Mouse (Mus musculus): ENCODE data around the gene Rnf31. TPM values are rescaled to one million over a fixed set of nuclear protein-coding genes. Genes with fewer than 3 reads are reported as not detected.
A peak's percentile ranks its signal among the peaks of the same experiment; 100 is the strongest.

Gene Rnf31
- total and polyA plus RNA-seq, 3 experiments = 12.6 to 43.9 (median 34.2) TPM

DNA sequence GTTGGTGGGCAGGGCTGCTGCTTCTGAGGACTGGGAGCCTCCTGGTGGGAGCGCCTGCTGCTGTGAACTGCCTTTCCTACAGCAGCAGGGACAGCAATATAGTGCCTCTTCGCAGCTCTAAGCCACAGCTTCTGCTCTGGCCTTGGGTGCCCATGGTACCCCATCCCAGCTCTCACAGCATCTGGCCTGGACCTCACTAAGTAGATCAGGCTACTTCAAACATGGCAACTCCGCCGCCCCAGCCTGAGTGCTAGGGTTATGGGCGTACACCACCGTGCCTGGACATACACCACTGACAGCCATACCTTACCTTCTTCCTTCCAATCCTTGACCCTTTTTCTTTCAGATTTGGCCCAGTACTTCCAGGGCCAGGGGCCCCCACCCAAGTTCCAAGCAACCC is 16.8 kb downstream of the Rnf31 start:
- Histone ChIP-seq H3K9me3 (replicated peaks) (no peaks in the 10 kb centered on the region), H3K4me1 (ENCODE audit: insufficient read depth, low read depth, low read length) (peaks cover 73% of the 10 kb centered on the region), H3K27me3 (ENCODE audit: insufficient read depth, low read length) (no peaks in the 10 kb centered on the region), H3K4me3 (ENCODE audit: low read depth, low read length) (no peak overlapping the region; the same call in 1 of the 2 replicates), H3K36me3 (replicated peaks) (peaks cover 64% of the 10 kb centered on the region)
- no peak for ATAC-seq (ENCODE audit: extremely low read depth, insufficient number of reproducible peaks, low FRiP score, poor library complexity, severe bottlenecking)
- DNase-seq (ENCODE audit: low spot score) = no peak
- TF ChIP-seq POLR2AphosphoS5 (IDR thresholded peaks at IDR 0.05; ENCODE audit: insufficient replicate concordance, low read depth, low read length) = no peak
- TF ChIP-seq GATA1 (IDR thresholded peaks at IDR 0.05; ENCODE audit: borderline replicate concordance, low read length) = no peak
- TF ChIP-seq CTCF (IDR thresholded peaks at IDR 0.05; ENCODE audit: low read depth, low read length) = no peak
- TF ChIP-seq TAL1 (conservative IDR thresholded peaks at IDR 0.05; ENCODE audit: low read depth, low read length) = no peak
- no peak for TF ChIP-seq GATA2 (IDR thresholded peaks at IDR 0.05; ENCODE audit: borderline replicate concordance, low read depth, low read length)

- no peaks in the 10 kb centered on the region for H3K9me3 ChIP-seq (replicated peaks)
- H3K4me3 ChIP-seq (ENCODE audit: low read depth, low read length) = no peak overlapping the region
- DNase-seq (ENCODE audit: low spot score) = no peak
- ATAC-seq (ENCODE audit: extremely low read depth, insufficient number of reproducible peaks, low FRiP score, poor library complexity, severe bottlenecking) = no peak
- no peaks in the 10 kb centered on the region for H3K27me3 ChIP-seq (ENCODE audit: insufficient read depth, low read length)
- peaks cover 70% of the 10 kb centered on the region for H3K4me1 ChIP-seq (ENCODE audit: insufficient read depth, low read depth, low read length)
- peaks cover 27% of the 10 kb centered on the region for H3K36me3 ChIP-seq (replicated peaks)
- TF ChIP-seq POLR2AphosphoS5 (IDR thresholded peaks at IDR 0.05; ENCODE audit: insufficient replicate concordance, low read depth, low read length) = no peak
- no peak for TF ChIP-seq TAL1 (conservative IDR thresholded peaks at IDR 0.05; ENCODE audit: low read depth, low read length)
- no peak for TF ChIP-seq GATA2 (IDR thresholded peaks at IDR 0.05; ENCODE audit: borderline replicate concordance, low read depth, low read length)
- TF ChIP-seq GATA1 (IDR thresholded peaks at IDR 0.05; ENCODE audit: borderline replicate concordance, low read length) = no peak
- no peak for TF ChIP-seq CTCF (IDR thresholded peaks at IDR 0.05; ENCODE audit: low read depth, low read length)
Measured at GRCm38 (mm10) chr14:55613346-55613745, 21.8 kb downstream of the Rnf31 start.

DNA sequence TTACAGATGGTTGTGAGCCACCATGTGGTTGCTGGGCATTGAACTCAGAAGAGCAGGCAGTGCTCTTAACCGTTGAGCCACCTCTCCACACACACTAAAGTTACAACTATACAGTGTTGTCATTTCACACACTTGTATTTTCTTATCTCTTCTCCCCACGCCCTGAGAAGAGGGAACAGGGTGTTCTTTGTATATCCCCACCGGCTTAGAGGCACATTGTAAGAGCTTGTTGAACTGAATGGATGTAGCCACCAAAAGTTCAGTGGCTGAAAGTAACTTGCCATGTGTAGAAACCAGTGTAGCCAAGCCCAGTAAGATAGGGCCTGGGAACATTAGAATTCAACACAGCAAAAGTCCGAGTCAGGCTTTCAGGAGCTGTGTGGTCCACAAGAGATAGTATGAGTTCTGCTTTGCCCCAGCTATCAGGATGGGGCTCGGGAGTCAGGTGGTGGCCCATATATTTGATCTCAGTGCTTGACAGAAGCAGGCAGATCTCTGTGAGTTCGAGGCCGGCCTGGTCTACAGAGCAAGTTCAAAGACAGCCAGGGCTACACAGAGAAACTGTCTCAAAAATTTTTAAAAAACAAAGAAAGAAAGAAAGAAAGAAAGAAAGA is 23.2 kb downstream of the Rnf31 start:
- TF ChIP-seq CTCF (IDR thresholded peaks at IDR 0.05; ENCODE audit: low read depth, low read length) = no peak
- peak; percentile 64 for TF ChIP-seq TAL1 (conservative IDR thresholded peaks at IDR 0.05; ENCODE audit: low read depth, low read length)
- no peak for TF ChIP-seq POLR2AphosphoS5 (IDR thresholded peaks at IDR 0.05; ENCODE audit: insufficient replicate concordance, low read depth, low read length)
- ATAC-seq (ENCODE audit: extremely low read depth, insufficient number of reproducible peaks, low FRiP score, poor library complexity, severe bottlenecking) = peak; percentile 19
- Histone ChIP-seq H3K9me3 (replicated peaks) (no peaks in the 10 kb centered on the region), H3K36me3 (replicated peaks) (peaks cover 21% of the 10 kb centered on the region), H3K4me1 (ENCODE audit: insufficient read depth, low read depth, low read length) (peaks cover 77% of the 10 kb centered on the region), H3K27me3 (ENCODE audit: insufficient read depth, low read length) (no peaks in the 10 kb centered on the region), H3K4me3 (ENCODE audit: low read depth, low read length) (no peak overlapping the region)
- peak; percentile 30 for DNase-seq (ENCODE audit: low spot score)

DNA sequence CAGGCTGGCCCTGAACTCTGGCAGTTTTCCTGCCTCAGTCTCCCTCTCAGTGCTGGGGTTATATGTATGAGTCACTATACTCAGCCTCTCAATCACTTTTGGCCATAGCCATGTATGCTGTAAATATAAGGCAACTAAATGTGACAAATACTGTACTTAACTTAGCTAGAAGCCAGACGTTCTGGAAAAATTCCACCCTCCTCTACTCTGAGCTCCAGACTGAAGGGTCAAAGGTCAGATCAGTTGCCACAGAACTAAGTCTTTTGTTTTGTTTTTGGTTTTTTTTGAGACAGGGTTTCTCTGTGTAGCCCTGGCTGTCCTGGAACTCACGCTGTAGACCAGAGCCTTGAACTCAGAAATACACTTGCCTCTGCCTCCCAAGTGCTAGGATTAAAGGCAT is 24.4 kb downstream of the Rnf31 start:
- Histone ChIP-seq H3K9me3 (replicated peaks) (no peaks in the 10 kb centered on the region), H3K27me3 (ENCODE audit: insufficient read depth, low read length) (no peaks in the 10 kb centered on the region), H3K36me3 (replicated peaks) (peaks cover 22% of the 10 kb centered on the region), H3K4me1 (ENCODE audit: insufficient read depth, low read depth, low read length) (peaks cover 81% of the 10 kb centered on the region), H3K4me3 (ENCODE audit: low read depth, low read length) (no peak overlapping the region)
- no peak for DNase-seq (ENCODE audit: low spot score)
- ATAC-seq (ENCODE audit: extremely low read depth, insufficient number of reproducible peaks, low FRiP score, poor library complexity, severe bottlenecking) = no peak
- TF ChIP-seq GATA1 (IDR thresholded peaks at IDR 0.05; ENCODE audit: borderline replicate concordance, low read length) = no peak
- no peak for TF ChIP-seq GATA2 (IDR thresholded peaks at IDR 0.05; ENCODE audit: borderline replicate concordance, low read depth, low read length)
- TF ChIP-seq POLR2AphosphoS5 (IDR thresholded peaks at IDR 0.05; ENCODE audit: insufficient replicate concordance, low read depth, low read length) = no peak
- TF ChIP-seq CTCF (IDR thresholded peaks at IDR 0.05; ENCODE audit: low read depth, low read length) = no peak
- no peak for TF ChIP-seq TAL1 (conservative IDR thresholded peaks at IDR 0.05; ENCODE audit: low read depth, low read length)

- Histone ChIP-seq H3K9me3 (replicated peaks) (no peaks in the 10 kb centered on the region), H3K27me3 (ENCODE audit: insufficient read depth, low read length) (no peaks in the 10 kb centered on the region), H3K36me3 (replicated peaks) (peaks cover 29% of the 10 kb centered on the region), H3K4me3 (ENCODE audit: low read depth, low read length) (no peak overlapping the region), H3K4me1 (ENCODE audit: insufficient read depth, low read depth, low read length) (peaks cover 80% of the 10 kb centered on the region)
- TF ChIP-seq CTCF (IDR thresholded peaks at IDR 0.05; ENCODE audit: low read depth, low read length) (no peak), GATA2 (IDR thresholded peaks at IDR 0.05; ENCODE audit: borderline replicate concordance, low read depth, low read length) (no peak), GATA1 (IDR thresholded peaks at IDR 0.05; ENCODE audit: borderline replicate concordance, low read length) (no peak), TAL1 (conservative IDR thresholded peaks at IDR 0.05; ENCODE audit: low read depth, low read length) (no peak), POLR2AphosphoS5 (IDR thresholded peaks at IDR 0.05; ENCODE audit: insufficient replicate concordance, low read depth, low read length) (no peak)
- DNase-seq (ENCODE audit: low spot score) = no peak
- no peak for ATAC-seq (ENCODE audit: extremely low read depth, insufficient number of reproducible peaks, low FRiP score, poor library complexity, severe bottlenecking)
Measured at GRCm38 (mm10) chr14:55616844-55617243, 25.3 kb downstream of the Rnf31 start.

DNA sequence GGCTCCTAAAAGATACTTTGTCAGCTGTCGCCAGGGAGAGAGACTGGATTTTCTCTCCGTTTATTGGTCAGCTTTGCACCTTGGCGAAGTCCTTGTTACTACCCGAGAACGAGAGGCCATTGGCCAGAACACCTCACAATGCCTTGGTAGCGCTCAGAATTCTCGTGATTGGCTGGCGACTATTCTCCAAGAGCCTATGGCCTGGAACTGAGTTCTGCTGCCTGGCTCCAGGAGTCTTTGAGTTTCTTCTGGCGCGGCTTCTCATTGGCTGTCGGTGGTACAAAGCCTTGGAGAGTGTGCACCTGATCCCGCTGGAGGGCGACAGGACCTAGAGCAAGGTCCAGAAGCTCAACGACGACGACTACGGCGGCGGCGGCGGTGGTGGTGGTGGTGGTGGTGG is 26.3 kb downstream of the Rnf31 start, which contains the start of gene Rec8:
TSS of gene Rec8 (plus strand) at position 216 of the 400 bp plus-strand sequence.
- Histone ChIP-seq H3K27me3 (ENCODE audit: insufficient read depth, low read length) (no peaks in the 10 kb centered on the region), H3K4me1 (ENCODE audit: insufficient read depth, low read depth, low read length) (peaks cover 84% of the 10 kb centered on the region), H3K9me3 (replicated peaks) (no peaks in the 10 kb centered on the region), H3K4me3 (ENCODE audit: low read depth, low read length) (peak within 1 kb of the TSS; percentile 78), H3K36me3 (replicated peaks) (peaks cover 39% of the 10 kb centered on the region)
- DNase-seq (ENCODE audit: low spot score) = peak; percentile 91
- peak; percentile 82 for ATAC-seq (ENCODE audit: extremely low read depth, insufficient number of reproducible peaks, low FRiP score, poor library complexity, severe bottlenecking)
- no peak for TF ChIP-seq GATA1 (IDR thresholded peaks at IDR 0.05; ENCODE audit: borderline replicate concordance, low read length)
- no peak for TF ChIP-seq CTCF (IDR thresholded peaks at IDR 0.05; ENCODE audit: low read depth, low read length)
- TF ChIP-seq POLR2AphosphoS5 (IDR thresholded peaks at IDR 0.05; ENCODE audit: insufficient replicate concordance, low read depth, low read length) = no peak
- TF ChIP-seq TAL1 (conservative IDR thresholded peaks at IDR 0.05; ENCODE audit: low read depth, low read length) = no peak
- no peak for TF ChIP-seq GATA2 (IDR thresholded peaks at IDR 0.05; ENCODE audit: borderline replicate concordance, low read depth, low read length)

Data from G1E (cell line).